Mouse (Mus musculus) cerebellum, adult 11-12 months (tissue): Measurements from ENCODE around the gene Rgl2.
A peak's percentile ranks its signal among the peaks of the same experiment; 100 is the strongest.

ENCODE experiments used
- DNase-seq: peaks from one replicate; pipeline ENCODE4 v3.0.0; 2022

The Rgl2 gene

DNA sequence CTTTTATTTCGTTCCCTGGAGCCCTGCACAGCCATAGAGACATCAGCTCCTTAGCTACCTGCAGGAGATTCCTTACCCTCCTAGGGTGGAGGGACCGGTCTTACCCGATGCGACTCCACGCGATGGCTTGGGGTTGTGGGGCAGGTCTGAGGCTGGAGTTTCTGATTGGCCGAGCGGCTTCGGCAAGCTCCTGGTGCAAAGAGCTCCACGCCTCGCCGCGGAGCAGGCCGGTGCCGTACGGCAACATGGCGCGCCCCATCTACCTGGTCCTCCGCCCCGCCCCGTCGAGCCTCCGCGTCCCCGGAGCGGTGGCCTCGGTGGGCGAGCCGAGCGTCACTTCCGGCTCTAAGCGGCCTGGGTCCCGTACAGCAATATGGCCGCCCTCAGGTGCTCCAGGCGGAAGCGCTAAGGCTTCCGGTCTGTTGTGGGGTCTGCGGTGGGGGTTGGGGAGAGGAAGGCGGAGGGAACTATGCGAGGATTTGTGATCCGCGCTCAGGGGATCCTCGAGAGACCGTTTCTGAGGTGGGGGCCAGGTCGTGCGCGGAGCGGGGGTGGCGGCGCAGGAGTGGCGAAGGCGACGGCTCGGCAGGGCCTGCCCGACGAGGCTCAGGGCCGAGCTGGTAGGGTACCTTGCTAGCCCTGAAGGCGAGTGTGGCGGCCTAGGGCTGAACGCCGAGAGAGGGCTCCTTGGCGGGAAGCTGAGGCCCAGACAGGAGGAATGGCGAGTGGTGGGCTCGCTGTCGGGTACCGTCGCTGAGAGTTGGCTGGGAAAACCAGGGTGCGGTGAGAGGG, 20.1 kb upstream of the Rgl2 start, which contains the start of gene Daxx:
Gene Daxx (plus strand): TSS at position 338 of the 792 bp plus-strand sequence.
- peak; percentile 99 for DNase-seq

DNA sequence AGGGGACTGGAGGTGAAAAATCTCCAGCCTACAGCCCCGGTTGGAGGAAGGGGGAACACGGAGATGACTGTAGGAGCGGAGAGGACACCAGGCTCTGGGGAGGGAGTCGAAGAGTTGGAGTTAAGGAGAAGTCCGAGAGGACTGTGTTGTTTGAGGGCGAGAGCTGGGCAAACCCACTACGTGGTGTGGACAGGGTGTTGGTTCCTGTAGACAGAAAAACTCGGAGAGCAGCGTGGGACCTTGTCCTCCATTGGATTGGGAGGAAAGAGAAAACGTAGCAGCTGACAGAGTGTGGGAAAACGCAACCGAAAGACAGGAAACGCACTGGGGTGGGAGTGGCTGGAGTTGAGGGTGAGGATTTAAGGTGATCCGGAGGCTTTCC, 19.5 kb upstream of the Rgl2 start:
- DNase-seq, result no peak

DNA sequence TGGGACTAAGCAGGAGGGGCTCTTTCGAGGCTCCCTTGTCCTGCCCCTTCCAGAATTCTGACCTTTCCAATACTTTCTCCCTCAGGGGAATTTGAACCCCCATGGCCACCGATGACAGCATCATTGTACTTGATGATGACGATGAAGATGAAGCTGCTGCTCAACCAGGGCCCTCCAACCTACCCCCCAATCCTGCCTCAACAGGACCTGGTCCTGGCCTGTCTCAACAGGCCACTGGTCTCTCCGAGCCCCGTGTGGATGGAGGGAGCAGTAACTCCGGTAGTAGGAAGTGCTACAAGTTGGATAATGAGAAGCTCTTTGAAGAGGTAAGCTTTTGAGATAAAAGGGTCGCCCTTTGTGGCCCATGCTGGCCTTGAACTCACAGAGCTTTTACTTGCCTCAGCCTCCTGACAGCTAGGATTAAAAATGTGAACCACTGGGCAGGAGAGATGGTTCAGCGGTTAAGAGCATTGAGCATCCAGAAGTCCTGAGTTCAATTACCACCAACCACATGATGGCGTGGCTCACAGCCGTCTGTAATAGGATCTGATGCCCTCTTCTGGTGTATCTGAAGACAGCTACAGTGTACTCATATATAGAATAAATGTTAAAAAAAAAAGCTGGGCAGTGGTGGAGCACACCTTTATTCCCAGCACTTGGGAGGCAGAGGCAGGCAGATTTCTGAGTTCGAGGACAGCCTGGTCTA, 18.8 kb upstream of the Rgl2 start:
- peak; percentile 57 for DNase-seq

DNA sequence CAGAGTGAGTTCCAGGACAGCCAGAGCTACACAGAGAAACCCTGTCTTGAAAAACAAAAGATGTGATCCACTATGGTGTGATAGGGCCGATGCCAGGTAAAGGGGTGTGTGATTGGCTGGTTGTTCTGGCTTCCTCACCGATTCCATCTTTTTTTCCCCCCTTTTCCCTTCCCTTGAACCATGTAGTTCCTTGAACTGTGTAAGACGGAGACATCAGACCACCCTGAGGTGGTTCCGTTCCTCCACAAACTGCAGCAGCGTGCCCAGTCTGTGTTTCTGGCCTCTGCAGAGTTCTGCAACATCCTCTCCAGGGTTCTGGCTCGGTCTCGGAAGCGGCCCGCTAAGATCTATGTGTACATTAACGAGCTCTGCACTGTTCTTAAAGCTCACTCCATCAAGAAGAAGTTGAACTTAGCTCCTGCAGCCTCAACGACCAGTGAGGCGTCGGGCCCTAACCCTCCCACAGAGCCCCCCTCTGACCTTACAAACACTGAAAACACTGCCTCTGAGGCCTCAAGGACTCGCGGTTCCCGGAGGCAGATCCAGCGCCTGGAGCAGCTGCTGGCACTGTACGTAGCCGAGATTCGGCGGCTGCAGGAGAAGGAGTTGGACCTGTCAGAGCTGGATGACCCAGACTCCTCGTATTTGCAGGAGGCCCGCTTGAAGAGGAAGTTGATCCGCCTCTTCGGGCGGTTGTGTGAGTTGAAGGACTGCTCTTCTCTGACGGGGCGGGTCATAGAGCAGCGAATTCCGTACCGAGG, 18.1 kb upstream of the Rgl2 start:
- DNase-seq, result peak; percentile 60

DNA sequence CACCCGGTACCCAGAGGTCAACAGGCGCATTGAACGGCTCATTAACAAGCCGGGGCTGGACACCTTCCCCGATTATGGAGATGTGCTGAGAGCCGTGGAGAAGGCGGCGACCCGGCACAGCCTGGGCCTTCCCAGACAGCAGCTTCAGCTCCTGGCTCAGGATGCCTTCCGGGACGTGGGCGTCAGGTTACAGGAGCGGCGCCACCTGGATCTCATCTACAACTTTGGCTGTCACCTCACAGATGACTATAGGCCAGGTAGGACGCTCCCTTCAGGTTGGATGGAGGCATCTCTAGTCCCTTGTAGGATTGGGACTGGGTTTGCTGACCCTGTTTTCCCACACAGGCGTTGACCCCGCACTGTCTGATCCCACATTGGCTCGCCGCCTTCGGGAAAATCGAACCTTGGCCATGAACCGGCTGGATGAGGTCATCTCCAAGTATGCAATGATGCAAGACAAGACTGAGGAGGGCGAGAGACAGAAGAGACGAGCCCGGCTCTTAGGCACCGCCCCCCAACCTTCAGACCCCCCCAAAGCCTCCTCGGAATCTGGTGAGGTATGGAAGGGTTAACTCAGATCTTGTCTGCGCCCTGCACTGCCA, 17.4 kb upstream of the Rgl2 start:
- peak; percentile 64 for DNase-seq

DNA sequence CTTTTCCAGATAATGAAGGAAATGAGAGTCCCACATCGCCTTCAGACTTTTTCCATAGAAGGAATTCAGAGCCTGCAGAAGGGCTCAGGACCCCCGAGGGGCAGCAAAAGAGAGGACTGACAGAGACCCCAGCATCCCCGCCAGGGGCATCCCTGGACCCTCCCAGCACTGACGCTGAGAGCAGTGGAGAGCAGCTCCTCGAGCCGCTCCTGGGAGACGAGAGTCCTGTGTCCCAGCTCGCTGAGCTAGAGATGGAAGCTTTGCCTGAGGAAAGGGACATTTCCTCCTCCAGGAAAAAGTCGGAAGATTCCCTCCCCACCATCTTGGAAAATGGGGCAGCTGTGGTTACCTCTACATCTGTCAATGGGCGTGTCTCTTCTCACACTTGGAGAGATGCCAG, 16.1 kb upstream of the Rgl2 start:
- peak; percentile 53 for DNase-seq

DNA sequence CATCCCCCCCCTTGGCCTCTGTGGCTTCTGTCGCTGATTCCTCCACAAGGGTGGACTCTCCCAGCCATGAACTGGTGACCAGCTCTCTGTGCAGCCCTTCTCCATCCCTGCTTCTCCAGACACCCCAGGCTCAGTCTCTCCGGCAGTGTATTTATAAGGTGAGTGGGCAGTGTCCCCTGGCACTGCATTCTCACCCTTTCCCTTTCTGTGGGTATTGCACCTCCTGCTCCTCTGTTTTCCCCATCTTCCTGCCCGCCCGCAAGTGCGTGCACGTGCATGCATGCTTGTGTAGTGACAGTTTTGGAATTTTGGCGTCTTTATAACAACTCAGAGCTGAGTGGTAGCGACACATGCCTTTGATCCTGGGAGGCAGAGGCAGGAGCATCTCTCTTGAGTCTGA, 15.4 kb upstream of the Rgl2 start:
- DNase-seq, result peak; percentile 49

DNA sequence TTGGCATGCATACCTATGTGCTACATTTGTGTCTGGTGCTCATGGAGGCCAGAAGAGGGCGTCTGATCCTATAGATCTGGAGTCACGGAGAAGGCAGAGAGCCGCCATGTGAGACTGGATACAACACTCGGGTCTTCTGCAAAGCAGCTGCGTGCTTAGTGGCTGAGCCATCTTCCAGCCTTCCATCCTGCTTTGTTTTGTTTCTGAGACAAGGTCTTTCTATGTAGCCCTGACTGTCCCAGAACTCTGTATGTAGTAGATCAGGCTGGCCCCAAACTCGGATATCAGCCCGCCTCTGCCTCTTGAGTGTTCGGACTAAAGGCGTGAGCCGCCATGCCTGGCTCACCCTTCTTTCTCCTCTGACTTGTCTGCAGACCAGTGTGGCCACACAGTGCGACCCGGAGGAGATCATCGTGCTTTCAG, 14.4 kb upstream of the Rgl2 start:
- peak; percentile 65 for DNase-seq

DNA sequence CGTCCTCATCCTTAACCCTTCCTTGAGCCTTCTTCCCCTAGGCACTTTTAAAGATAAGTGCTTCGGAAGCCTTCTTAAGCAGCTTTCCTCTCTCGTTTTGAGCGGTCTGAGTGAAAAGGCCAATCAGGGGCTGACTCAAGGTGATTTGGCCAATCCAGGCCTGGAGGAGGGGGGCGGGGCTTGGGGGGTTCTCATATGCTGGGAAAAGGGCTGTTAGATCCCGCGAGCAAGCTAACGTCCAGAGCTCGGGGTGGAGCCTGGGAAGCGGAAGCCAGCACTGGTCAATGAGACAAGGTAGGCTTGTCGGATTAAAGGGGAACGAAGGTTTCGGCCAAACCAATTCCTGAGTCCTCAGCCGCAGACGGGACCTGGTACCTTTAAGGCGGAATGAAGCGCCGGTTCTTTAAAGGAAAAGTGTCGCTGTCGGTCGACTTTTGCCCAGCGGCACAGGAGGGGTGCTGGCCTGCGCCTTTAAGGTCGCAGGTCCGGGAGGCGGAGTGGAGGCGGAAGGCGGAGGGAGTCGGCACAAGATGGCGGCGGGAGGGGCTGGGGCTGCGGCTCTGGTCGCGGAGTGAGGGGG, 13.6 kb upstream of the Rgl2 start, which contains the start of the genes Tapbp and Zbtb22:
Gene Tapbp (plus strand): TSS at position 229 of the 580 bp plus-strand sequence.
Gene Zbtb22 (plus strand): TSS at position 234 of the 580 bp plus-strand sequence.
- peak; percentile 99 for DNase-seq

DNA sequence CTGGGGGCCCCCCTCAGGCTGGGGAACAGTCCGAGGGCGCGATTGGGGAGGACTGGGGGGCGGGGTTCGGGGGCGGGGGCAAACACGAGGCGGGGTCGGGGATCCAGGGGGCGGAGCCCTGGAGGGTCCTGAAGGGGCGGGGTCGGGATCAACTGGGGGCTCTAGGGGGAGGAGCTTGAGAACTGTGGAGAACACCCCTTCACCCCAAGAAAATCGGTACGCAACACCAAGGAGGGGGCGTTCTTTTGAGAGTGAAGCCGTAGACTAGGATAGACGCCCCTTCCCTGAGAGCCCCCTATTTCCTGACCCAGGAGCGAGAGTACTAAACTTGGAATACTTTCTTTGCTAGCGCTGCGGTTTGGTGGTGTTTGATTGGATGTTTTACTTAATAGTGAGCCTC, 13.0 kb upstream of the Rgl2 start:
- DNase-seq, result peak; percentile 71

DNA sequence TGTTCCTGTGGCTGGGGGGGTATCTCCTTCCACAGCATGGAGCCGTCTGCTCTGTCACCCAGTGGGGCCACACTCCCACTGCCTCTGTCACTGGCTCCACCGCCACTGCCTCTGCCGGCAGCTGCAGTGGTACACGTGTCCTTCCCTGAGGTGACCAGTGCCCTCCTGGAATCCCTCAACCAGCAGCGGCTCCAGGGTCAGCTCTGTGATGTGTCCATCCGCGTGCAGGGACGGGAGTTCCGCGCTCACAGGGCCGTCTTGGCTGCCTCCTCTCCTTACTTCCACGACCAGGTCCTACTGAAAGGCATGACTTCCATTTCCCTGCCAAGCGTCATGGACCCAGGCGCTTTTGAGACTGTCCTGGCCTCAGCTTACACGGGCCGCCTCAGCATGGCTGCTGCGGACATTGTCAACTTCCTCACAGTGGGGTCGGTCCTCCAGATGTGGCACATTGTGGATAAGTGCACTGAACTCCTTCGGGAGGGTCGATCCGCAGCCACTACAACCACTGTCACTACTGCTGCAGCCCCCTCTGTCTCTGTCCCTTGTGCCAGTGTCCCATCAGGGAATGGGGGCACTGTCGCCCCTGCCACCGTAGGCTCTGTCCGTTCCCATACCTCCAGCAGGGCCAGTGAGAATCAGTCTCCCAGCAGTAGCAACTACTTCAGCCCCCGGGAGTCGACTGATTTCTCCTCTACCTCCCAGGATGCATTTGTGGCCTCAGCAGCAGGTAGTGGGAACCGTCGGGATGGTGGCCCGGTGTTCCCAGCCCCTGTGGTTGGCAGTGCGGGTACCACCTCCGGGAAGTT, 12.3 kb upstream of the Rgl2 start:
- no peak for DNase-seq

DNA sequence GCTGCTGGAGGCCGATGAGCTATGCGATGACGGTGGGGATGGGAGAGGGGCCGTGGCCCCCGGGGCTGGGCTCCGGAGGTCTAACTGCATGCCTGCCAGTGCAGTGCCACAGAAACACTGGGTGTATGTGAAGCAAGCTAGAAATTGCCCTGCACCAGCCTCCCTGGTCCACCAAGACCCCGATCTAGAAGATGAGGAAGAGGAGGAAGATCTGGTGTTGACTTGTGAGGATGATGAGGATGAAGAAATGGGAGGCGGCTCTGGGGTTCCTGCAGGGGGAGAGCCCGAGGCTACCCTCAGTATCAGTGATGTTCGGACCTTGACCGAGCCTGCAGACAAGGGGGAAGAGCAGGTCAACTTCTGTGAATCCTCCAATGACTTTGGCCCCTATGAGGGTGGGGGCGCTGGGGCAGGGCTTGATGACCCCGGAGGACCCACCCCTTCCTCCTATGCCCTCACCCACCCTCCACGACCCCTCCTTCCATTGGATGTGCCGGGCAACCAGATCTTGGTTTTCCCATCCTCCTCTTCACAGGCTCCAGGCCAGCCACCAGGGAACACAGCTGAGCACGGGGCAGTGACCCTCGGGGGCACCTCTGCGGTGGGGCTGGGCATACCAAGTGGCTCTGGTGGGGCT, 11.6 kb upstream of the Rgl2 start:
- peak; percentile 72 for DNase-seq

DNA sequence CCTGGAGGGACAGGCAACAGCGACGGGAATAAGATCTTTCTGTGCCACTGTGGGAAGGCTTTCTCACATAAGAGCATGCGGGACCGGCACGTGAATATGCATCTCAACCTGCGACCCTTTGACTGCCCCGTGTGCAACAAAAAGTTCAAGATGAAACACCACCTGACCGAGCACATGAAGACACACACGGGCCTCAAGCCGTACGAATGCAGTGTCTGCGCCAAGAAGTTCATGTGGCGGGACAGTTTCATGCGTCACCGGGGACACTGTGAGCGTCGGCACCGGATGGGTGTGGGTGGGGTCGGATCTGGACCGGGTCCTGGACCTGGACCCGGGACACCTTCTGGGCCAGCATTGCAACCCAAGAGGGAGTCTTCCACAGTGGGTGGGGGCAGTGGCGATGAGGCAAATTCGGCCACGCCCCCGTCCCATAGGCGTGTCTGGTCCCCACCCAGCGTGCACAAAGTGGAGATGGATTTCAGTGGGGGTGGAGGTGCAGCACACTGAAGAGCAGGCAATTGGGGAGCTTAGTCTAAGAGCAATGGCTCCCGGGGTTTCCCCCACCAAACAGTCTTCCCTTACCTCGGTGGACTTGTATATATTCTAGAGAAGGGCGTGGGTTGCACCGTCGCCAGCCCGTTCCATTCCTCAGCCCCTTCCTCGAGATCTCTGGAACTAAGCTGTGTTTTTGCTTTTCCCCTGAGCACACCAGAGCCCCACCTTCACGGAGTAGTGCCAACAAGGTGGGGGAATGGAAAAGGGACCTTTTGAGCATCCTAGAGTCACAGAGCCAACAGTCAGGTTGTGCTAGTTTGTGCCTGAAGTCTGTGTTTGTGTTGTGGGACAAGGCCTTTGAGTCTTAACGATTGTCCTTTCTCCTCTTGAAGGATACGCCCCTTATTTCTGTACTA, 10.8 kb upstream of the Rgl2 start:
- DNase-seq, result peak; percentile 70

DNA sequence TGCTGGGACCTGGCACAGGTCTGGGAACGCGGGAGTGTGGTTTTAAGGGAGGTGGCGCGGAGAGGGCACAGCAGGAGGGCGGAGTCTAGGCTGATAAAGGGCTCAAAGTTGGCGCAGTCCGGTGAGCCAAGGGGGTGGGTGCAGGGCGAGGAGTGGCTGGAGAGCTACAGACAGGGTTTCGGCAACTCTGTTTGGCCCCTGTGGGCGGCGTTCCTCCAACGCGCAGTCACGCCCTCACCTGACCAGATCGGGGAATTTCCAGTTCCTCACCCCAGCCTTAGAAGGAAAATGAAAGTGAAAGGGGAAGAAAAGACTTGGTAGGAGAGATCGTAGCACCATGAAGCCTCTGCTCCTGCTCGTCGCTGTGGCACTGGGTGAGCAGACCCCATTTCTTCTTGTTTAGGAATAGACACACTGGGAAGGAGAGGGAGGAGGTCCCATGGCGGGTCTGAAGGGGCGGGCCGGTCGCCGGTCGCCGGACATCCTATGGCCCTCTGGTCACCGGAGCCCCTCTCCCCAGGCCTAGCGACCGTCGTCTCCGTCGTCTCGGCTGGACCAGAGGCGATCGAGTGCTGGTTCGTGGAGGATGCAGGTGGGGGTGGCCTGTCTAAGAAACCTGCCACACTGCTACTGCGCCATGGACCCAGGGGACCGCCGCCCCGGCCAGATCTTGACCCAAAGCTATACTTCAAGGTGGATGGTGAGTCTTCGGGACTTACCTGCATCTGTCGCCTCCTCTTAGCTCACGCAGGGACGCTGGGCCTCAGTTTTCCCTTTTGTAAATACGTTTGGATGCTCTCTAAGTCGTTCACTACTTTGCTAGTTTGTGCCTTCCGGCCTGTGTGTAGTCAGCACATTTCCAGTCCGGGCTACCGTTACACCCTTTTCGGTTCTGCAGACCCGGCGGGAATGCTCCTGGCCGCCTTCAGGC, 9.7 kb upstream of the Rgl2 start:
- DNase-seq, result peak; percentile 83

DNA sequence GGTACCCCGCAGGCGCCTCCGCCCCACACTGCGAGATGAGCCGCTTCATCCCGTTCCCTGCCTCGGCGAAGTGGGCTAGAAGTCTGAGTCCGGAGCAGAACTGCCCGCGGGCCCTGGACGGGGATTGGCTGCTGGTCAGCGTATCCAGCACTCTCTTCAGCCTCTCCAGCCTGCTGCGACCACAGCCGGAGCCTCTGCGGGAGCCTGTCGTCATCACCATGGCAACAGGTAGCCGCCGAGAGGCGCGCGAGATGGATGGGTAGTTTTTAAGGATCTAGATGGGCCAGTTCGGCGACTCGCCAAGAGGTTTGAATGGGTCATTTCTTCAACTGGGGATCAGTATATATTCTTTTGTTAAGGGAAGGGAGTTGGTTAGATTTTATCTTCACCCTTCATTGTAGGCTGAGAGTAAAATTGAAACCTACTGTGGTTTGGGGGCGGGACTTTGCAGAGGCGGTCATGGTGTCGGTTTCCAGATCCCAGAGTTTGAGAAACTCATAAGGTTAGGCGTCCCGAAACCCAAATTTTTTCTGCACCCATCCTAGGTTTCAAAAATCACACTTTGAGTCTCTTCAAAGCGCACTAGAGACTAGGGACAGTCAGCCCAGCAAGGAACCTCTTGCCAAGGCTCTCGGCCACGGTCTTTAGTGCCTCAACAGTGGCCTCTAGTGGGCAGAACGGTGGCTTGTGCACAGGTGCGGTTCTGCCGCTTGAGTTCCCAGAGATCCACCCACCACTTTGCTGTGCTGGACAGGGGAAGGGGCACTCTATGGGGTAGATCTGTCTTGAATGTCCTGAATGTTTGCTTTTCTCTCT, 8.9 kb upstream of the Rgl2 start:
- DNase-seq, result peak; percentile 82

DNA sequence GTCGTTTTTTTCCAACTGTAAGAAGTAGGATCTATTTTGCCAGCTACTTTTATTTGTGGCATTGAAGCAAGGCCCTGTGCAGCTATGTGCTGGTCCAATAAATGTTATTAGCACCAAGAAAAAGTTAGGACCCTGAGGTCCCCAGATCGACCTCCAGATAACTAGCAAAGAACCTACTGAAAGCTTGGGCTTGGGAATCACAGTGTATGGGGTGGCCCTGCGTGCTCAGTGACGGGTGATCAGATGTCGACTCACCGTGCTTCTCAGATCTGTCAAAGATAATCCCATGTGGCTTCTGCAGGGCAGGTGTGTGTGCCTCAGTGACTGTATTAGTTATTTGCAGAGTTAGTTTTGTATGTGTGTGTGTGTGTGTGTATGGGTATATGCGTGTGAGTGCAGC, 8.0 kb upstream of the Rgl2 start:
- peak; percentile 31 for DNase-seq

DNA sequence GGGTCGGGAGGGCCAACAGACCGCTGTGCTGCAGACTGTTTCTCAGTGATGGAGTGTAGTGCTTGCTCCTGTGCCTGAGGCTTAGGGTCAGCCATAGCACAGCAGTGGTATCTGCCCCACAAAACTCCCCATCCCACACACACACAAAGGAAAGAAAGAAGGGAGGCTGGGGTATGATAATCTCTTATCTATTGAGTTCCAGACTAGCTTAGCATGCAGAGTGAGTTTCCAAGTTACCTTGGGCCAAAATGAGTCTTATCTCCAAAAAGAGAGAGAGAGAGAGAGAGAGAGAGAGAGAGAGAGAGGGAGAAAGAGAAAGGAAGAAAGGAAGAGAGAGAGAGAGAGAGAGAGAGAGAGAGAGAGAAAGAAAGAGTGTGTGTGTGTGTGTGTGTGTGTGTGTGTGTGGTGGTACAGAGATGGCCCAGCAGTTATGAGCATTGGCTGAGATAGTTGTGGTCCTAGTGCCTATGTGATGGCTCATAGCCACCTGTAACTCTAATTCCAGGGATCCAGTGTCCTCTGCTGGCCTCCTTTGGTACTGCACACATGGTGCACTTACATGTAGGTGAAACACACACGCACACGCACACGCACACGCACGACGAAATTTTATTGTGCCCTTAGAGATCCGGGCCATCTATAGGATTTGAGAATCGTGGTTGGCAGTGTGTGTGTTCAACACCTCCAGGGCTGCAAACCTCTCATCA, 4.6 kb upstream of the Rgl2 start:
- no peak for DNase-seq
